Mouse (Mus musculus) kidney, adult 9 months (tissue): ENCODE results near the gene Pate3.
"Not testable (repeated sequence)": the region's sequence is repeated elsewhere in the genome, so short reads cannot be mapped to it uniquely, and the experiment has no call there.

Source experiments
- DNase-seq: peaks from one replicate; pipeline ENCODE4 v3.0.0; 2022

Gene Pate3

GRCm38 (mm10) chr9:35648102-35648501 lies at the start of gene Pate3:
TSS of gene Pate3 (minus strand) at chr9:35648202.
- DNase-seq, result no peak

- no peak for DNase-seq
Observed at GRCm38 (mm10) chr9:35691924-35692323, 43.9 kb upstream of the Pate3 start.

GRCm38 (mm10) chr9:35687013-35687412 lies 39.0 kb upstream of the Pate3 start, which contains the start of gene Pate1:
TSS of gene Pate1 (minus strand) at chr9:35687390.
- DNase-seq, result no peak

GRCm38 (mm10) chr9:35673557-35673956 lies 25.6 kb upstream of the Pate3 start:
- DNase-seq, result no peak

GRCm38 (mm10) chr9:35632981-35633380 lies 15.0 kb downstream of the Pate3 start:
- DNase-seq, result no peak

GRCm38 (mm10) chr9:35616784-35617183 lies 31.2 kb downstream of the Pate3 start:
- DNase-seq, result not testable (repeated sequence)

- DNase-seq, result no peak
Observed at GRCm38 (mm10) chr9:35614005-35614404, 34.0 kb downstream of the Pate3 start.

- no peak for DNase-seq
Observed at GRCm38 (mm10) chr9:35611841-35612240, 36.2 kb downstream of the Pate3 start, which contains the start of gene Pate4. TSS of gene Pate4 (minus strand) at chr9:35611941.

- no peak for DNase-seq
Observed at GRCm38 (mm10) chr9:35607647-35608405, 40.2 kb downstream of the Pate3 start.
